Mouse (Mus musculus) heart, embryonic 12.5 days (tissue): ENCODE data around the gene Fbxl4. TPM values are rescaled to one million over a fixed set of nuclear protein-coding genes. Genes with fewer than 3 reads are reported as not detected.
A peak's percentile ranks its signal among the peaks of the same experiment; 100 is the strongest.
"Not testable (repeated sequence)": the region's sequence is repeated elsewhere in the genome, so short reads cannot be mapped to it uniquely, and the experiment has no call there.

ENCODE experiments used
- ATAC-seq: fragments of 200-750 bp; cut with Nextera tagmentation; 2 replicates; pipeline ENCODE4 v1.8.0; 2017; ENCODE audit warnings: moderate TSS enrichment, moderate library complexity; ENCODE audit not compliant: insufficient number of reproducible peaks, low FRiP score
- H3K27ac ChIP-seq: fragments of 300-500 bp; sonication (generic); 2 replicates; pipeline ENCODE4 v1.5.1; 2016; ENCODE audit warnings: mild to moderate bottlenecking, moderate library complexity; ENCODE audit not compliant: poor library complexity, severe bottlenecking
- H3K27me3 ChIP-seq: fragments of 300-500 bp; sonication (generic); replicated peaks from 2 replicates; pipeline ENCODE4 v1.6.1; 2016; ENCODE audit warnings: mild to moderate bottlenecking, moderate library complexity
- H3K36me3 ChIP-seq: fragments of 300-500 bp; sonication (generic); 2 replicates; pipeline ENCODE4 v1.6.1; 2016; ENCODE audit warnings: mild to moderate bottlenecking, moderate library complexity
- H3K4me1 ChIP-seq: fragments of 300-500 bp; sonication (generic); replicated peaks from 2 replicates; pipeline ENCODE4 v1.6.1; 2016; ENCODE audit warnings: mild to moderate bottlenecking
- H3K4me2 ChIP-seq: fragments of 300-500 bp; sonication (generic); 2 replicates; pipeline ENCODE4 v1.6.1; 2016; ENCODE audit warnings: mild to moderate bottlenecking, moderate library complexity
- H3K4me3 ChIP-seq: fragments of 300-500 bp; sonication (generic); 2 replicates; pipeline ENCODE4 v1.5.1; 2016; ENCODE audit warnings: mild to moderate bottlenecking
- H3K9ac ChIP-seq: fragments of 300-500 bp; sonication (generic); 2 replicates; pipeline ENCODE4 v1.6.1; 2016; ENCODE audit warnings: mild to moderate bottlenecking, moderate library complexity
- H3K9me3 ChIP-seq: fragments of 300-500 bp; sonication (generic); replicated peaks from 2 replicates; pipeline ENCODE4 v1.6.1; 2016; ENCODE audit warnings: mild to moderate bottlenecking, moderate library complexity
- WGBS: fragments of 180-500 bp; shearing (Covaris S2); methylation state at CpG from one replicate; pipeline ENCODE4 v1.1.7; 2016; 5-methylcytosine and 5-hydroxymethylcytosine counted together
- polyA plus RNA-seq: library from polyadenylated mRNA; unstranded; fragments of >200 nt; fragmentation: Nextera tagmentation; extraction: Ambion mirVana; gene quantifications from 2 replicates; pipeline ENCODE4 v1.2.1, GENCODE M21; 2016

Gene Fbxl4
- polyA plus RNA-seq: 12.5 and 14.3 TPM in 2 replicates

GRCm38 (mm10) chr4:22357266-22357930 is at the start of gene Fbxl4:
Gene Fbxl4 (plus strand): TSS chr4:22357543.
- Histone ChIP-seq H3K4me1 (peaks cover 19% of the 10 kb centered on the region), H3K9ac (peak within 1 kb of the TSS; percentile 70), H3K4me2 (peak within 1 kb of the TSS; percentile 71), H3K27me3 (no peaks in the 10 kb centered on the region), H3K36me3 (no peaks in the 10 kb centered on the region), H3K4me3 (peak within 1 kb of the TSS; percentile 57), H3K27ac (peak within 1 kb of the TSS; percentile 95), H3K9me3 (peaks cover 8% of the 10 kb centered on the region; the same call in 1 of the 2 replicates)
- ATAC-seq: peak; percentile 96
- under 1% methylated on average over 62 of the region's 62 CpGs for WGBS

GRCm38 (mm10) chr4:22314564-22314963 is 42.8 kb upstream of the Fbxl4 start:
- Histone ChIP-seq H3K9ac (no peak overlapping the region), H3K4me3 (no peak overlapping the region), H3K36me3 (no peaks in the 10 kb centered on the region), H3K9me3 (no peaks in the 10 kb centered on the region), H3K27me3 (no peaks in the 10 kb centered on the region), H3K4me1 (no peaks in the 10 kb centered on the region), H3K4me2 (no peak overlapping the region), H3K27ac (no peak overlapping the region)
- no peak for ATAC-seq
- 83% methylated on average over 3 of the region's 3 CpGs for WGBS

GRCm38 (mm10) chr4:22342816-22343573 is 14.3 kb upstream of the Fbxl4 start:
- H3K27ac ChIP-seq: no peak overlapping the region
- H3K4me2 ChIP-seq: no peak overlapping the region
- H3K27me3 ChIP-seq: no peaks in the 10 kb centered on the region
- H3K36me3 ChIP-seq: no peaks in the 10 kb centered on the region
- no peak overlapping the region for H3K9ac ChIP-seq
- WGBS: 59% methylated on average over 8 of the region's 8 CpGs
- ATAC-seq: no peak
- H3K9me3 ChIP-seq: no peaks in the 10 kb centered on the region
- H3K4me3 ChIP-seq: no peak overlapping the region
- no peaks in the 10 kb centered on the region for H3K4me1 ChIP-seq

- not testable (repeated sequence) for H3K4me1 ChIP-seq, H3K27ac ChIP-seq, H3K36me3 ChIP-seq, H3K27me3 ChIP-seq, H3K9ac ChIP-seq, ATAC-seq, H3K4me3 ChIP-seq, H3K4me2 ChIP-seq
- peaks cover 11% of the 10 kb centered on the region for H3K9me3 ChIP-seq
- WGBS: 77% methylated on average over 4 of the region's 4 CpGs
These were observed 8.3 kb upstream of the Fbxl4 start for GRCm38 (mm10) chr4:22349086-22349485.

GRCm38 (mm10) chr4:22357931-22358300 is 573 bp downstream of the Fbxl4 start:
- Histone ChIP-seq H3K4me3 (peak overlapping the region; percentile 57), H3K4me2 (peak overlapping the region; percentile 71), H3K36me3 (no peaks in the 10 kb centered on the region), H3K27ac (peak overlapping the region; percentile 95), H3K27me3 (no peaks in the 10 kb centered on the region), H3K9me3 (peaks cover 8% of the 10 kb centered on the region; the same call in 1 of the 2 replicates), H3K9ac (peak overlapping the region; percentile 70), H3K4me1 (peaks cover 19% of the 10 kb centered on the region)
- peak; percentile 54 for ATAC-seq
- 2% methylated on average over 10 of the region's 10 CpGs for WGBS

- Histone ChIP-seq H3K27ac (peak overlapping the region; percentile 95; the same call in 1 of the 2 replicates), H3K9me3 (peaks cover 4% of the 10 kb centered on the region; the same call in 1 of the 2 replicates), H3K4me1 (peaks cover 19% of the 10 kb centered on the region), H3K9ac (no peak overlapping the region), H3K4me2 (peak overlapping the region; percentile 71), H3K4me3 (peak overlapping the region; percentile 57), H3K36me3 (no peaks in the 10 kb centered on the region), H3K27me3 (no peaks in the 10 kb centered on the region)
- WGBS: 69% methylated on average over 10 of the region's 10 CpGs
- no peak for ATAC-seq
These were observed 1.1 kb downstream of the Fbxl4 start for GRCm38 (mm10) chr4:22358487-22358886.

- Histone ChIP-seq H3K4me1 (no peaks in the 10 kb centered on the region), H3K4me3 (no peak overlapping the region), H3K9me3 (no peaks in the 10 kb centered on the region), H3K27ac (no peak overlapping the region), H3K36me3 (no peaks in the 10 kb centered on the region), H3K9ac (no peak overlapping the region), H3K27me3 (no peaks in the 10 kb centered on the region), H3K4me2 (no peak overlapping the region)
- 55% methylated on average over 5 of the region's 5 CpGs for WGBS
- no peak for ATAC-seq
These were observed 10.0 kb downstream of the Fbxl4 start for GRCm38 (mm10) chr4:22367368-22367767.

- WGBS: 57% methylated on average over 1 of the region's 1 CpGs
- no peaks in the 10 kb centered on the region for H3K9me3 ChIP-seq
- no peak overlapping the region for H3K27ac ChIP-seq
- no peak overlapping the region for H3K4me2 ChIP-seq
- H3K4me1 ChIP-seq: no peaks in the 10 kb centered on the region
- no peak overlapping the region for H3K4me3 ChIP-seq
- ATAC-seq: no peak
- peaks cover 10% of the 10 kb centered on the region for H3K36me3 ChIP-seq
- no peak overlapping the region for H3K9ac ChIP-seq
- no peaks in the 10 kb centered on the region for H3K27me3 ChIP-seq
These were observed 21.2 kb downstream of the Fbxl4 start for GRCm38 (mm10) chr4:22378516-22378915.

GRCm38 (mm10) chr4:22380646-22381045 is 23.3 kb downstream of the Fbxl4 start:
- Histone ChIP-seq H3K36me3 (peaks cover 15% of the 10 kb centered on the region), H3K9me3 (no peaks in the 10 kb centered on the region), H3K4me3 (no peak overlapping the region), H3K4me1 (no peaks in the 10 kb centered on the region), H3K27ac (no peak overlapping the region), H3K4me2 (no peak overlapping the region), H3K9ac (no peak overlapping the region), H3K27me3 (no peaks in the 10 kb centered on the region)
- 65% methylated on average over 6 of the region's 6 CpGs for WGBS
- ATAC-seq: no peak

- no peak for ATAC-seq
- H3K27ac ChIP-seq: no peak overlapping the region
- 81% methylated on average over 1 of the region's 1 CpGs for WGBS
These were observed 26.4 kb downstream of the Fbxl4 start for GRCm38 (mm10) chr4:22383528-22384265.

GRCm38 (mm10) chr4:22390045-22390444 is 32.7 kb downstream of the Fbxl4 start:
- 70% methylated on average over 7 of the region's 7 CpGs for WGBS
- Histone ChIP-seq H3K9me3 (no peaks in the 10 kb centered on the region), H3K4me3 (no peak overlapping the region), H3K27ac (no peak overlapping the region), H3K4me1 (0 out of 2 replicates have a peak, but pooled peaks cover 3% of the 10 kb centered on the region), H3K4me2 (no peak overlapping the region), H3K9ac (no peak overlapping the region), H3K27me3 (no peaks in the 10 kb centered on the region), H3K36me3 (no peaks in the 10 kb centered on the region; the same call in 1 of the 2 replicates)
- ATAC-seq: no peak

More at GRCm38 (mm10) chr4:22383528-22384265, 26.4 kb downstream of the Fbxl4 start:
- no peak overlapping the region for H3K9ac ChIP-seq
- no peak overlapping the region for H3K4me2 ChIP-seq
- H3K9me3 ChIP-seq: no peaks in the 10 kb centered on the region
- H3K36me3 ChIP-seq: peaks cover 9% of the 10 kb centered on the region
- no peak overlapping the region for H3K4me3 ChIP-seq
- no peaks in the 10 kb centered on the region for H3K4me1 ChIP-seq
- H3K27me3 ChIP-seq: no peaks in the 10 kb centered on the region
